Comparison of ENCODE assay signal across 24 mouse cellular contexts in the genomic region with DNA sequence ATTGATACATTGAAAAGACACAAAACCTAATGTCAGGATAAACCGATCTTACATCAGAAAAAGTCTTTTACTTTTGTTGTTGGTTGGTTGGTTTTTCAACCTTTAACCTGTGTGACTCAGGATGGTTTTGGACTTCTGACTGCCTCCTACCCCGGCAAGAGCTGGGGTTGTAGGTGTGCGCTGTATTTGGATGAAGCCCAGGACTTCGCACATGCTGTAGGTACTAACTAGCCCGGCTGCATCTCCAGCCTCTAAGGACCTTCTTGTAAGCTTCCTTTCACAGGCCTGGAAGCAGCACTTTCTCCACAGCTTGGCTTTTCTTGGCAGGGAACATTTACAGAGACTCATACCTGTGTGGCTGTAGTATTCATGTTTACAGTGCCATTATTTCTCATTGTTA. TPM values are rescaled to one million over a fixed set of nuclear protein-coding genes. Genes with fewer than 3 reads are reported as not detected.
DNase-seq lines count a peak whose midpoint lies in the region; TF ChIP-seq lines count a peak whose summit lies in the region.
"Had no signal": no experiment of that assay in that cellular context is flagged by ENCODE, and none has a peak within 500 bp of the region (broad histone marks: within the 10 kb centered on the region; RNA-seq: fewer than 3 reads in every experiment).

No protein-coding gene starts in this region.

- no peak overlapping the region for H3K27ac ChIP-seq in kidney, adult 2 months (ENCODE audit: insufficient read depth, low read depth, low read length)
- H3K27ac ChIP-seq: embryonic facial prominence, embryonic 10.5 days; embryonic facial prominence, embryonic 13.5 days; forebrain, embryonic 12.5 days; forebrain, embryonic 15.5 days; heart, embryonic 13.5 days; hindbrain, embryonic 14.5 days; hindbrain, postnatal 0 days had no signal

- TF ChIP-seq POLR2A in kidney, adult 2 months (IDR thresholded peaks at IDR 0.05; ENCODE audit: low read depth, low read length), result no peak

- H3K36me3 ChIP-seq in kidney, adult 2 months (ENCODE audit: control insufficient read depth, insufficient read depth, low read length), result no peaks in the 10 kb centered on the region; the same call in 1 of the 2 replicates
- H3K36me3 ChIP-seq: embryonic facial prominence, embryonic 10.5 days; embryonic facial prominence, embryonic 13.5 days; forebrain, embryonic 12.5 days; forebrain, embryonic 15.5 days; heart, embryonic 13.5 days had no signal

- TF ChIP-seq CTCF in kidney, adult 2 months (conservative IDR thresholded peaks at IDR 0.05; ENCODE audit: insufficient read depth, insufficient read length, low read depth, low read length), result no peak

- peaks cover 6% of the 10 kb centered on the region; the same call in 1 of the 2 replicates for H3K4me1 ChIP-seq in kidney, adult 2 months (ENCODE audit: control insufficient read depth, insufficient read depth, low read length)
- H3K4me1 ChIP-seq: embryonic facial prominence, embryonic 10.5 days; embryonic facial prominence, embryonic 13.5 days; forebrain, embryonic 12.5 days; forebrain, embryonic 15.5 days had no signal

- no peak overlapping the region for H3K4me3 ChIP-seq in kidney, adult 2 months (ENCODE audit: insufficient read depth, low read depth, low read length)
- H3K4me3 ChIP-seq: embryonic facial prominence, embryonic 10.5 days; embryonic facial prominence, embryonic 13.5 days; erythroblast, embryonic 14.5 days; forebrain, embryonic 12.5 days; forebrain, embryonic 15.5 days; heart, embryonic 13.5 days had no signal

- 56% methylated on average over 5 of the region's 5 CpGs for WGBS in kidney, adult 2 months

- peak; percentile 53 for DNase-seq in heart, adult 11 months
- no peak for DNase-seq in heart, adult 18-20 months
- peak; percentile 77 for DNase-seq in kidney, adult 2 months
- no peak for DNase-seq in kidney, postnatal 4 days
- DNase-seq in kidney, postnatal 14 days, result peak; percentile 48
- no peak for DNase-seq in kidney, postnatal 10 days
- DNase-seq: adrenal gland, adult 8-10 months; adrenal gland, postnatal 25 days; cerebellum, adult 11-12 months; cerebellum, adult 8-10 months; cerebellum, postnatal 10 days; cerebellum, postnatal 36 days; embryo, embryonic 11 days; gastrocnemius, postnatal 25 days; heart, postnatal 14 days; heart, postnatal 4 days had no signal

- no peaks in the 10 kb centered on the region for H3K27me3 ChIP-seq in kidney, adult 2 months (replicated peaks; ENCODE audit: control insufficient read depth, insufficient read depth, low read length)
- H3K27me3 ChIP-seq: embryonic facial prominence, embryonic 13.5 days; forebrain, embryonic 12.5 days; forebrain, embryonic 15.5 days; heart, embryonic 13.5 days had no signal

RNA-seq across cellular contexts. Expression of a gene that starts 15.2 kb away (rescaled TPM):
- total RNA-seq in heart, adult 18-20 months (2021), result 100 to 1,000 TPM; 113 to 127 TPM
- polyA plus RNA-seq in kidney, adult 2 months (2012; rRNA removed), result 110 and 127 TPM in 2 replicates

RNA-seq across cellular contexts. Expression of a gene that starts 15.3 kb away (rescaled TPM):
- 1 to 10 TPM; 3.1 to 3.2 TPM for total RNA-seq in heart, adult 18-20 months (2021)
- 7.1 and 8.7 TPM in 2 replicates for polyA plus RNA-seq in kidney, adult 2 months (2012; rRNA removed)

Comparison
In these comparisons a context has a peak if more than half of its experiments do, and no peak if none do; other contexts are left out.
1. DNase-seq: peak in heart, adult 11 months (single experiment), kidney, adult 2 months (single experiment) and kidney, postnatal 14 days (single experiment); none in heart, adult 18-20 months (0 of 2), kidney, postnatal 4 days (0 of 2) and kidney, postnatal 10 days (single experiment).